Mouse (Mus musculus) limb, embryonic 14.5 days (tissue): ENCODE data around the gene Nfe2l2. TPM values are rescaled to one million over a fixed set of nuclear protein-coding genes. Genes with fewer than 3 reads are reported as not detected.
"Not testable (repeated sequence)": the region's sequence is repeated elsewhere in the genome, so short reads cannot be mapped to it uniquely, and the experiment has no call there.

Source experiments
- ATAC-seq: fragments of 200-750 bp; cut with Nextera tagmentation; 2 replicates; pipeline ENCODE4 v1.8.0; 2017; ENCODE audit warnings: low read depth, moderate number of reproducible peaks, moderate TSS enrichment; ENCODE audit not compliant: low FRiP score
- DNase-seq: peaks from one replicate; pipeline ENCODE4 v3.0.0-alpha.2; 2015; ENCODE audit warnings: low spot score
- H3K27ac ChIP-seq: fragments of 300-500 bp; sonication (generic); replicated peaks from 2 replicates; pipeline ENCODE4 v1.5.1; 2014; ENCODE audit warnings: low read depth, mild to moderate bottlenecking, low read length, moderate library complexity, mixed read lengths
- H3K27me3 ChIP-seq: fragments of 300-500 bp; sonication (generic); 2 replicates; pipeline ENCODE4 v1.6.1; 2014; ENCODE audit warnings: low read length, mixed read lengths; ENCODE audit not compliant: control insufficient read depth, insufficient read depth
- H3K36me3 ChIP-seq: fragments of 300-500 bp; sonication (generic); 2 replicates; pipeline ENCODE4 v1.6.1; 2014; ENCODE audit warnings: mild to moderate bottlenecking, low read length, moderate library complexity, mixed read lengths; ENCODE audit not compliant: control insufficient read depth, insufficient read depth
- H3K4me1 ChIP-seq: fragments of 300-500 bp; sonication (generic); 2 replicates; pipeline ENCODE4 v1.6.1; 2014; ENCODE audit warnings: antibody characterized with exemption, low read length, mixed read lengths; ENCODE audit not compliant: control insufficient read depth, insufficient read depth
- H3K4me2 ChIP-seq: fragments of 300-500 bp; sonication (generic); replicated peaks from 2 replicates; pipeline ENCODE4 v1.6.1; 2014; ENCODE audit warnings: low read depth, mild to moderate bottlenecking, low read length, moderate library complexity; ENCODE audit not compliant: severe bottlenecking
- H3K4me3 ChIP-seq: fragments of 300-500 bp; sonication (generic); replicated peaks from 2 replicates; pipeline ENCODE4 v1.5.1; 2014; ENCODE audit warnings: low read length
- H3K9ac ChIP-seq: fragments of 300-500 bp; sonication (generic); 2 replicates; pipeline ENCODE4 v1.6.1; 2014; ENCODE audit warnings: mild to moderate bottlenecking, low read depth, low read length, moderate library complexity; ENCODE audit not compliant: severe bottlenecking
- H3K9me3 ChIP-seq: fragments of 300-500 bp; sonication (generic); 2 replicates; pipeline ENCODE4 v1.6.1; 2016; ENCODE audit warnings: low read length; ENCODE audit not compliant: control insufficient read depth
- POLR2A ChIP-seq: fragments of 200-500 bp; IDR thresholded peaks from 2 replicates; pipeline ENCODE4 v1.8.0; 2012; ENCODE audit warnings: inconsistent platforms, mild to moderate bottlenecking, moderate library complexity, borderline replicate concordance; ENCODE audit not compliant: insufficient read depth, insufficient read length; ENCODE audit errors: extremely low read depth
- WGBS: fragments of 180-500 bp; shearing (Covaris S2); extraction: QIAGEN DNeasy Blood & Tissue Kit; methylation state at CpG from one replicate; pipeline ENCODE4 v1.1.7; 2014; 5-methylcytosine and 5-hydroxymethylcytosine counted together
- polyA plus RNA-seq, 2 experiments: library from polyadenylated mRNA; depleted of rRNA in 1 of 2; stranded (reverse) in 1 of 2; unstranded in 1 of 2; fragments of >200 nt; fragmentation: Nextera tagmentation in 1 of 2; extraction: Ambion mirVana in 1 of 2; gene quantifications; 2 replicates each; pipeline versions ENCODE4 v1.2.1 to v1.2.3; 2012 to 2014

The Nfe2l2 gene
- polyA plus RNA-seq, 2 experiments = 32.5 to 37.6 TPM

- Histone ChIP-seq H3K4me3 (no peak overlapping the region), H3K27ac (no peak overlapping the region), H3K9ac (no peak overlapping the region), H3K36me3 (no peaks in the 10 kb centered on the region), H3K4me1 (peaks cover 13% of the 10 kb centered on the region), H3K9me3 (no peaks in the 10 kb centered on the region), H3K4me2 (no peak overlapping the region), H3K27me3 (no peaks in the 10 kb centered on the region)
- DNase-seq (no peak), ATAC-seq (no peak)
- WGBS = 58% methylated on average over 6 of the region's 6 CpGs
- no peak for TF ChIP-seq POLR2A
Measured at GRCm38 (mm10) chr2:75636261-75637054, 68.0 kb downstream of the Nfe2l2 start.

DNA sequence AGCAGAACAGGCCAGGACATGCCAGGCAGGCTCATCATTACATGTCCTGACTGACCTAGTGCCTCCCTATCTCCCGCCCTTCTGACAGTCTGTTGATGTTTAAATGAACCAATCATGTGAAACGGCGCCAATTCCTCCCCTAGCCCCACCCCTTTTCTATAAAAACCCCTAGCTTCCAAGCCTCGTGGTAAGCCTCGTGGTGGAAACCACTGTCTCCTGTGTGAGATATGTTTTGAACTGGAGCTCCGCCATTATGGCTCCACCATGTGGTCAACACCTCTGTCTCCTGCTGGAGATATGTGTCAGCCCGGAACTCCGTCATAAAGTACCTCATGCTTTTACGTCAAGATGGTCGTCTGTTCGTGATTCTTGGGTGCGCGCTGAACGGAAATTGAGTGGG, 70.0 kb downstream of the Nfe2l2 start:
- peaks cover 13% of the 10 kb centered on the region for H3K4me1 ChIP-seq
- H3K36me3 ChIP-seq, H3K4me3 ChIP-seq, H3K4me2 ChIP-seq, H3K27ac ChIP-seq, ATAC-seq, H3K9ac ChIP-seq, H3K27me3 ChIP-seq, DNase-seq, H3K9me3 ChIP-seq: not testable (repeated sequence)
- WGBS = 83% methylated on average over 14 of the region's 14 CpGs

DNA sequence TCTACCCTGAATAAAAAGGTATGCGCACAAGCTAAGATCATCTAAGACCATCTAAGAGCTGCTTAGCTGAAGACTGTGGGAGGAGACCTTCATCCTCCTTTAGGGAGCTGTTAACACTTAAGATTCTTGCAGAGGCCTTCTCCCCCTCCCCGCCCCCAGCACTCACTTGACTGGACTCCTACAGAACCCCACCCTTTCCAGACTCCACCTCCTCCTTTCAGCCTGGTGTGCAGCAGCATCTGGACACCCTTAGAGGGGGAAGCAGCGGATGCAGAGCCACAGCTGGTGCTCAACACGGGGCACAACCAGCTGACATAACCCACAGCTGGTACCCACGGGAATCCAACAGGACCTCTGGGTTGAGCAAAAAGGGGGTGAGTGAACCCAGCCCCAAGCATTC, 70.7 kb downstream of the Nfe2l2 start:
- Histone ChIP-seq H3K4me1 (peaks cover 13% of the 10 kb centered on the region), H3K27ac (no peak overlapping the region), H3K9ac (no peak overlapping the region), H3K4me2 (no peak overlapping the region), H3K4me3 (no peak overlapping the region), H3K9me3 (no peaks in the 10 kb centered on the region), H3K36me3 (no peaks in the 10 kb centered on the region), H3K27me3 (no peaks in the 10 kb centered on the region)
- TF ChIP-seq POLR2A = no peak
- no peak for DNase-seq
- 50% methylated on average over 5 of the region's 5 CpGs for WGBS
- peak; percentile 70; the same call in 1 of the 2 replicates for ATAC-seq

DNA sequence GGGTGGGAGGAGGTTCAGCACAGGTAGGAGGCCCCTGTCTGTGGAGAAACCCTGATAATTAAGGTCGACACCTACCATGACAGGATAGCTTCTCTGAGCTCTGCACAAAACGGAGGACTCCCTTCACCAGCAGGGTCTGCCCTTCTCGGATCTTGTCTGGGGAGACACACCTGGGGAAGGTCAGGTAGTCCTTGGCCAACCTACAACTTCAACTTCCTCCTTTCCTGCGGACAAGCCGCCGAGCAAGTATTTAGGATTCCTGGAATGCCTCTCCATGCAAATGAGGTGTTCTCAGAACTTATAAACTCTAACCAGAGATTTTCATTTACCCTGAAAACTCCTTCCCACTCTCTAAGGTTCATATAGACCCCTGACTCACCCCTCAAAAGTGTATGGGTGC, 71.1 kb downstream of the Nfe2l2 start:
- Histone ChIP-seq H3K27me3 (no peaks in the 10 kb centered on the region), H3K9ac (no peak overlapping the region), H3K27ac (no peak overlapping the region), H3K4me2 (no peak overlapping the region), H3K9me3 (no peaks in the 10 kb centered on the region), H3K4me3 (no peak overlapping the region), H3K4me1 (peaks cover 13% of the 10 kb centered on the region), H3K36me3 (no peaks in the 10 kb centered on the region)
- DNase-seq (no peak), ATAC-seq (no peak)
- TF ChIP-seq POLR2A = no peak
- WGBS = 63% methylated on average over 6 of the region's 6 CpGs

DNA sequence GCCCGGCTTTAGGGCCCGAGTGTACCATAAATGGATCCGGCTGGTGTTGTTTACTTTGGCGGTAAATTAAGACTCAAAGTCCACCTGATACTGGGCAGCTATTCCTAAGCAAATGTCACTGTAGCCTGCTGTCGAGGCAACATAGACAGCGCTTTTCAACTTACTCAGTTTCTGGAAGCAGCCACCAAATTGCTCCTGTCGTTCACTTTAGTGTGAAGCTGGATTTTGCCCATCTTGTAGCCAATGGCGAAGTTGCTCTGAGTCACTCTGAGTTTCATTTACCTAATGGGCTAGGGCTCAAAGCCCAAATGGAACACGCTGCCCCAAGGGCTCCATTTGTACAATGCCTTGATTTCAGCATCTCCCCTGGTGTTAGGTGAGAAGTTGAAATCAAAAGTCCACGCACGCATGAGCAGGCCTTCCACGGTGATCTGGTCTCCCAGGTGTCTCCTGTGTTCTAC, 71.7 kb downstream of the Nfe2l2 start:
- 78% methylated on average over 12 of the region's 12 CpGs for WGBS
- no peaks in the 10 kb centered on the region for H3K27me3 ChIP-seq
- H3K4me3 ChIP-seq = no peak overlapping the region
- ATAC-seq (no peak), DNase-seq (no peak)
- H3K27ac ChIP-seq = no peak overlapping the region
- no peak overlapping the region for H3K9ac ChIP-seq
- H3K4me2 ChIP-seq = no peak overlapping the region
- no peaks in the 10 kb centered on the region for H3K36me3 ChIP-seq
- TF ChIP-seq POLR2A = no peak
- peaks cover 13% of the 10 kb centered on the region for H3K4me1 ChIP-seq
- no peaks in the 10 kb centered on the region for H3K9me3 ChIP-seq
